Mouse (Mus musculus) hindbrain, embryonic 16.5 days (tissue): ENCODE results near the gene Gm7982. TPM values are rescaled to one million over a fixed set of nuclear protein-coding genes. Genes with fewer than 3 reads are reported as not detected.
"Not testable (repeated sequence)": the region's sequence is repeated elsewhere in the genome, so short reads cannot be mapped to it uniquely, and the experiment has no call there.

Source experiments
- ATAC-seq: fragments of 200-750 bp; cut with Nextera tagmentation; 2 replicates; pipeline ENCODE4 v1.8.0; 2017; ENCODE audit warnings: moderate TSS enrichment, moderate library complexity
- H3K27ac ChIP-seq: fragments of 300-500 bp; sonication (generic); 2 replicates; pipeline ENCODE4 v1.5.1; 2014; ENCODE audit warnings: low read depth, mild to moderate bottlenecking, control low read depth, low read length, moderate library complexity
- H3K27me3 ChIP-seq: fragments of 300-500 bp; sonication (generic); replicated peaks from 2 replicates; pipeline ENCODE4 v1.6.1; 2014; ENCODE audit warnings: low read length; ENCODE audit not compliant: control insufficient read depth, insufficient read depth
- H3K36me3 ChIP-seq: fragments of 300-500 bp; sonication (generic); 2 replicates; pipeline ENCODE4 v1.6.1; 2014; ENCODE audit warnings: mild to moderate bottlenecking, low read length, moderate library complexity, mixed read lengths; ENCODE audit not compliant: control insufficient read depth, insufficient read depth
- H3K4me1 ChIP-seq: fragments of 300-500 bp; sonication (generic); 2 replicates; pipeline ENCODE4 v1.6.1; 2014; ENCODE audit warnings: low read depth, low read length; ENCODE audit not compliant: control insufficient read depth, insufficient read depth
- H3K4me2 ChIP-seq: fragments of 300-500 bp; sonication (generic); 2 replicates; pipeline ENCODE4 v1.6.1; 2014; ENCODE audit warnings: mild to moderate bottlenecking, low read length, control low read depth, moderate library complexity
- H3K4me3 ChIP-seq: fragments of 300-500 bp; sonication (generic); 2 replicates; pipeline ENCODE4 v1.5.1; 2014; ENCODE audit warnings: mild to moderate bottlenecking, low read length, control low read depth, moderate library complexity
- H3K9ac ChIP-seq: fragments of 300-500 bp; sonication (generic); 2 replicates; pipeline ENCODE4 v1.6.1; 2014; ENCODE audit warnings: low read depth, mild to moderate bottlenecking, control low read depth, low read length, moderate library complexity
- H3K9me3 ChIP-seq: fragments of 300-500 bp; sonication (generic); 2 replicates; pipeline ENCODE4 v1.6.1; 2014; ENCODE audit warnings: mild to moderate bottlenecking, low read length, moderate library complexity; ENCODE audit not compliant: control insufficient read depth
- WGBS: fragments of 180-500 bp; shearing (Covaris S2); extraction: QIAGEN DNeasy Blood & Tissue Kit; methylation state at CpG from one replicate; pipeline ENCODE4 v1.1.7; 2014; 5-methylcytosine and 5-hydroxymethylcytosine counted together
- polyA plus RNA-seq: library from polyadenylated mRNA; unstranded; fragments of >200 nt; fragmentation: Nextera tagmentation; extraction: Ambion mirVana; gene quantifications from 2 replicates; pipeline ENCODE4 v1.2.1, GENCODE M21; 2015

Gm7982 gene
- not detected in 2 replicates for polyA plus RNA-seq

GRCm38 (mm10) chr5:95741714-95742113 is at the start of gene Gm7982:
Gm7982 (plus strand) TSS chr5:95742014.
- H3K4me2 ChIP-seq, H3K9me3 ChIP-seq, H3K4me1 ChIP-seq, H3K9ac ChIP-seq, H3K27me3 ChIP-seq, H3K36me3 ChIP-seq, H3K4me3 ChIP-seq, ATAC-seq, H3K27ac ChIP-seq: not testable (repeated sequence)
- no CpG with 5 or more reads among the region's 3 CpGs for WGBS

- not testable (repeated sequence) for H3K27me3 ChIP-seq
- WGBS, result no CpG with 5 or more reads among the region's 1 CpGs
Measured at GRCm38 (mm10) chr5:95736073-95736472, 5.7 kb upstream of the Gm7982 start, which contains the start of gene Gm7978. Gm7978 (minus strand) TSS chr5:95736173.

GRCm38 (mm10) chr5:95775690-95776089 is 33.9 kb downstream of the Gm7982 start, which contains the start of gene E330014E10Rik:
E330014E10Rik (plus strand) TSS chr5:95775990.
- not testable (repeated sequence) for H3K9me3 ChIP-seq, H3K9ac ChIP-seq, H3K4me3 ChIP-seq, ATAC-seq, H3K36me3 ChIP-seq, H3K4me1 ChIP-seq, H3K27ac ChIP-seq, H3K4me2 ChIP-seq, H3K27me3 ChIP-seq
- WGBS, result no CpG with 5 or more reads among the region's 2 CpGs

More at GRCm38 (mm10) chr5:95736073-95736472, 5.7 kb upstream of the Gm7982 start, which contains the start of gene Gm7978:
- not testable (repeated sequence) for H3K27ac ChIP-seq, ATAC-seq, H3K36me3 ChIP-seq, H3K4me3 ChIP-seq, H3K9me3 ChIP-seq, H3K4me2 ChIP-seq, H3K4me1 ChIP-seq, H3K9ac ChIP-seq

Other genes with a start within 250 kb of the Gm7982 start
- gene Gm3286, start 231.3 kb upstream of the Gm7982 start, polyA plus RNA-seq, result not detected in 2 replicates
- not detected in 2 replicates for gene Gm7971, start 147.1 kb upstream of the Gm7982 start, polyA plus RNA-seq
- not detected in 2 replicates for gene Gm7978, start 5.8 kb upstream of the Gm7982 start, polyA plus RNA-seq
- gene E330014E10Rik, start 34.0 kb downstream of the Gm7982 start, polyA plus RNA-seq, result not detected in 2 replicates
- gene Cxcl13, start 214.9 kb downstream of the Gm7982 start, polyA plus RNA-seq, result 0.36 and 0.40 TPM in 2 replicates